Mouse (Mus musculus): ENCODE data around the gene Prex1. TPM values are rescaled to one million over a fixed set of nuclear protein-coding genes. Genes with fewer than 3 reads are reported as not detected.

Gene Prex1
- total RNA-seq, 2 experiments from 2014 or later, result 91.3 to 104 TPM

- DNase-seq (ENCODE audit: low spot score in 2 of 2), result peak; percentile 36 to 62
These were observed 49.1 kb downstream of the Prex1 start for GRCm38 (mm10) chr2:166664506-166664905.

DNA sequence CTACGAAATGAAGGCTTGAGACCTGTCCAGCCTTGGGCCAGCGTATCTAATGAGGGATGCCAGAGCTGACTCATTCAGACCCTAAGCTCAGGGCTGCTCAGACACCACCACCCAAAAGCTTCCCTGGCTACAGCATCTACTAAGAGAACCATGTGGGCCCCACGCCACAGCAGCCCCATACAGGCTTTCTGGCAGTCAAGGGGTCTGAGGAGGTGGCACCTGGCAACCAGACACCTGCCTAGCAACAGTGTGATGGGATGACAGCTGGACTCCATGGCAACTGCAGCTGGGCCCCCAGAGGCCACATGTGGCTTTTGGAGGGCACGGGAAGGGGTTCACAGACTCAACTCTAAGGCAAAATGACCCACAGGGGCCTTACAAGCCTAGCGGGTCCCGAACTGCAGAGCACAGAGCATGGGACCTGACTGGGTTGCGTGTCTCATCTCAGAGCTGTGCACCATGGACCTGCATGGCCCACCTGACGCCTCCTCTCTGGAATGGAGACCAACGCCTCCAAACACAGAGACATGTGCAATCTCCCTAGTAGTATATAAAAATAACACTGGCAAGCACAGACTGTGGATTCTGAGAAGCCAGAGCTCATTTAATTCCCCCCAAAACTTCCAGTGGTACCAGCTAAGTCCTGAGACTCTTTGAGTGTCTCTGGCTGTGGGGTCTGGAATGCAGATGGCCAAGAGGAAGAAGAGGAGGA, 50.2 kb downstream of the Prex1 start:
- peak in 1 of 2 experiments; percentile 21 for DNase-seq (ENCODE audit: low spot score in 2 of 2)

- no peak for DNase-seq (ENCODE audit: low spot score in 2 of 2)
These were observed 51.0 kb downstream of the Prex1 start for GRCm38 (mm10) chr2:166662595-166663160.

DNA sequence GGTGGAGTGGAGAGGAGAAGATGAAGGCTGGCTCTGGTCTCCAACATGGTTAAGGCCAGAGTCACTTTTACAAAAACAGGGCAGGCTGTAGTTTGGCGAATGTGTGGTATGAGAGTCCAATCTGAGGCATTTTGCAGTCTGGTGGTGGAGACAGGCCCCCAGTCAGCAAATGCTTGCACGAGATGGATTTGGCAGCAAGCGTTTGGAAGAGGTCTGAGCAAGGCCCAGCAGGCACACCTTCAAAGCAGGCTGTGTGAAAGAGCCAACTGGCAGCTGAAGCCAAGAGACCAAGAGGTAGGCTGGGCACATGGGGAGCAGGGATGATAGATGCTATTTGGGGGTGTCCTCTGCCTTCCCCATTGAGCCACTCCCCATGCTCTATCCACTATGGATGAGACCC, 51.7 kb downstream of the Prex1 start:
- DNase-seq (ENCODE audit: low spot score in 2 of 2), result no peak

GRCm38 (mm10) chr2:166661498-166661897, 52.1 kb downstream of the Prex1 start:
- DNase-seq (ENCODE audit: low spot score in 2 of 2), result no peak

DNA sequence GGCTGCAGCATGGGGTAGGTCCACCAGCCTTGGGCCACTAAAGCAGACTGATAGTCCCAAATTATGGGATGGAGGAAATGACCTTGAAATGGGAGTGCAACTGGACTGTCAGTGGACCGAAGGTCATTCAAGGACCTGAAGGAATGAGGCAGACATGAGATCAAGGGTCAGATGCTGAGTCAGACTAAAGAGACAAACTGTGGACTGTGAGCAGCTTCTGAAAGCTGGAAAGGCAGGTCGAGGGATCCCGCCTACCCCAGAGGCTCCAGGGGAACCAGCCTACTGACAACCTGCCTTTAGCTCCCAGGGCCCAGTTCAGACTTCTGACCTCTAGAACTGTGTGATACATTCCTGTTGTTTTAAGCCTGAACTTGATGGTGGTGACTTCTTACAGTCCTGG, 55.3 kb downstream of the Prex1 start:
- no peak for DNase-seq (ENCODE audit: low spot score in 2 of 2)

GRCm38 (mm10) chr2:166657451-166658011, 56.1 kb downstream of the Prex1 start:
- DNase-seq (ENCODE audit: low spot score in 2 of 2), result no peak

- no peak for DNase-seq (ENCODE audit: low spot score in 2 of 2)
These were observed 57.0 kb downstream of the Prex1 start for GRCm38 (mm10) chr2:166656630-166657029.

- DNase-seq (ENCODE audit: low spot score in 2 of 2), result no peak
These were observed 57.7 kb downstream of the Prex1 start for GRCm38 (mm10) chr2:166655727-166656520.

DNA sequence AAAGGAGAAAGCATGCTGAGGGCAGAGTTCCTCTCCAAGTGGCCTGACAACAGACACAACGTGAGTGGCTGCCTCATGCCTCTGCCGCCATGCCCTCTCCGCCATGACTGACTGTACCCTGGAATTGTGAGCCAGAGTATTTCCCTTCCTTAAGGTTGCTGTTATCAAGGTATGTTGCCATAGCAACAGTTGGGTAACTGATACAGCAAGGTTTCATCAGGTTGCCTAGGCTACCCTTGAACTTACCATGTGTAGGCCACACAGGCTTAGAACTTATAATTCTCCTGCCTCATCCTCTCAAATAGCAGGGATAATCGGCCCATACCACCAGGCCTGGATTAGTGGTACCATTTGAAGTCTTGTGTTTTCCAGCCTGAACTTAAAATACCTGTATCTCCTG, 58.3 kb downstream of the Prex1 start:
- no peak for DNase-seq (ENCODE audit: low spot score in 2 of 2)

DNA sequence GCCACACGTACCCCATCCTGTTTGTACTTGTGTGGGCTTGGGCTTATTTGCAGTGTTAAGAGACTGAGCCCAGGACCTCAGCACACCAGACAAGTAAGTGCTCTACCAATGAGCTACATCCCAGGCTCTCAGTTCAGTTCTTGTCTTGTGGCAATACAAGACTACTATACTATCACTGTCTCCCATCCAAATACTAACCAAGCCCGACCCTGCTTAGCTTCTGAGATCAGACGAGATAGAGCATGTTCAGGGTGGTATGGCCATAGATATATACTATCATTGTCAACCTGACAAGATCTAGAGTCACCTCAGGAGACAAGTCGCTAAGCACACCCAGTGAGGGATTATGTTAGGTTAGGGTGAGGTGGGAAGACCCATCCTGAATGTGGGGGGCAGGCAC, 58.8 kb downstream of the Prex1 start:
- DNase-seq (ENCODE audit: low spot score in 2 of 2), result no peak

DNA sequence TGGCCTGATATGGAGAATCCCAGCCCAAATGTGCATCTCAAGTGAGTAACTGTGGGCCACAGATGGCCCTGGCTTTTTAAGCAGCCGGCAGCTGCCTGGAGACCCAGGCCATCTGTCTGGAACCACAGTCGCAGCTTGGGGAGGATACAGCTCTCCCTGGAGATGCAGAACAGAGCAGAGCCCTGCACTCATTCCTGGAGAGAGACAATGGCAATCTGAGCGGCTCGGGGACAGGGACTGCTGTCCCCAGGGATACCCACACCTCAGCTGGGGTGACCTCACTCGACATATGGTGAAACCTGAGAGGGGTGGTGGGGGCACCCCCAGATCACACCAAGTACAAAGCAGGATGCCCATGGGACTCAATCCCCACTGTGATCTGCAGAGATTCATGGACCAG, 60.1 kb downstream of the Prex1 start:
- no peak for DNase-seq (ENCODE audit: low spot score in 2 of 2)

DNA sequence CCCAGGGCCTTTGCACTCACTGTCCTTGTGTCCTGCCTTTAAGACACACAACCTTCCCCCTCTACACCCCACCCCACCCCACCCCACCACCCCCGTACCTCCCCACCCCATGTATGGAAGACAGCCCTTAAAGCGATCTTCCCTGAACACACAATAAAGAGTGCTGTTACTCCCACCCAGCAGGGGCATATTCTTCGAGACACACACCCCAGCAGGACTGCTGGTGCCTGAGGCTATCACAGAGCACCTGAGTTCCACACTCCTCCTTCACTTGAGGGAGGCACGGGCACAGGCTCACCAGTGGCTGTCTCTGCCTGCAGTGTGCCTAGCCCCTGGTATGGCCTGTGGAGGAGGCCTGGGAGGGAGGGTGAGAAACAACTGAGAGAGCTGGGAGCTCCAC, 61.0 kb downstream of the Prex1 start:
- no peak for DNase-seq (ENCODE audit: low spot score in 2 of 2)

DNA sequence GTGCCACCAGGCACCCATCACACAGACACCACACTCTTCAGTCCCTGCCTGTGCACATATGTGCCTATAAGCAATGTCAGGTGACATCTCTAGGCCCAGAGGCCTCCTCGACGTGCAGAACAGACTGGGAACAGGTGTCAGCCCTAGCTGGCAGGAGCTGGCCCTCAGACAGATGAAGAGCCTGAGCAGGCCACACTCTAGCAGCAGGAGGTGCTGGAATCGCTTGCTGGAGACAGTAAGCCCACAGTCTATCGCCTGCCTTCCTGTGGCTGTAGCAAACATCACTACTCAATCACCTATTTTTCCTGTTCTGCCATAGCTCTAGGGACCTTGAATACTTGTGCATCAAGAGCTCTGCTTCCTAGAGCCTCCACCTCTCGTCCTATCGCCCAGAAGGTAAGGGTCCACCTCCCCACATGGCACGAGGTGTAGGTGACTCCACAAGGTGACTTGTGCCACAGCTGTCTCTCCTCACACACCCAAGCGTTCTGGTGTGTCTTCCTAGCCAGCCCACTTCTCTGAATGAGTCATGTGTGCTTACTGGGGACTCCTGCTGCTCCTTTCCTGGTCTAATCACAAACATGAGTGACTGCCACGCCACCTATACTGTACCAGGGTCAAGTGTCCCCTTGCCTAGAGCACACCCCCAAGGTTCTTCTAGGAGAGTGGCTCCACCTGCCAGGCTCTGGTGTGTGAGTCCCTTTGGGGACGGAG, 62.2 kb downstream of the Prex1 start:
- DNase-seq (ENCODE audit: low spot score in 2 of 2), result no peak

GRCm38 (mm10) chr2:166650414-166650813, 63.2 kb downstream of the Prex1 start:
- DNase-seq (ENCODE audit: low spot score in 2 of 2), result no peak

DNA sequence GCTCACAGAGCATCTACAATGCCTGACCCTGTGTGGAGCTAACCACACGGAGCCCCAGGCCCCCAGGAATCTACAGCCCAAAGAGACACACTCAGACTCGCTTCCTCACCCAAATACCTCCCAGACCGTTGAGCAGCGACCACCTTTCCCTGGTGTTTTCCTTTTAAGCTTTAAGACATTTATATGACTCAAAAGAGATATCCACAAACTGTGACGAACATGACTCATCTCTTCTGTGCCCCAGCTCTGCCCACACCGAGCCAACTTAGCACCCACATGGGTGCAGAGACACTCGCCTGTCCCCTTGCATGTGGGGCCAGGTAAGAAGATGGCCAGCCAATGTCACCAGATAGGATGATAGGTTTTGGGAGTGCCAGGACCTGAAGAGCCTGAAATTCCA, 66.4 kb downstream of the Prex1 start:
- no peak for DNase-seq (ENCODE audit: low spot score in 2 of 2)

DNA sequence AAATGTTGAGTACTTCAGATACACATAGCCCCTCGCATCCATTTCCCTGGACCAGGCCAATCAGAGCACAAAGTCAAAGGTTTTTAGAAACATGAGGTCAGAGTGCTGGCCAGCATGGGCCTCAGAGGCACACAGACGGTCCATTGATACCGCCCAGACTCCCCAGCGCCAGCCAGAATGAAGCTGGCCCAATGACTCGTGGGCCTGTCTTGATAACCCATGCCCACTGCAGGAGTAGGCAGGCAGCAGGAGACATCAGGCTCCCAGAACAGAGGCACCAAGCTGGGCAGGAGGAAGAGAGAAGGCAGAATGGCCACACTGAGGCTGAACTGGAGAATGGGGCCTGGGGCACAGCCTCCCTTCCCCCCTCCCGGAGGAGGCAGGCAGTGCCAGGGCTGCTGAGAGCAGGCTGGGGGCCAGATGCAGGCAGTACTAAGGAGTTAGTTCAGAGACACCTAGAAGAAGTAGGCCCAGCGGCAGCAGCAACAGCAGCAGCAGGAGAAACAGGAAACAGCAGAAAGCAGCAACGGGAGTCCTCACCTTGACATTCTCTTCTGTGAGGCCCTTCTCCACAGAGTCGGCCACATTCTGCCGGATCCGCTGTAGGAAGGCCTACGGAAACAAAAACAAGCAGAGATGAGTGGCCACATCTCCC, 67.1 kb downstream of the Prex1 start:
- no peak for DNase-seq (ENCODE audit: low spot score in 2 of 2)

DNA sequence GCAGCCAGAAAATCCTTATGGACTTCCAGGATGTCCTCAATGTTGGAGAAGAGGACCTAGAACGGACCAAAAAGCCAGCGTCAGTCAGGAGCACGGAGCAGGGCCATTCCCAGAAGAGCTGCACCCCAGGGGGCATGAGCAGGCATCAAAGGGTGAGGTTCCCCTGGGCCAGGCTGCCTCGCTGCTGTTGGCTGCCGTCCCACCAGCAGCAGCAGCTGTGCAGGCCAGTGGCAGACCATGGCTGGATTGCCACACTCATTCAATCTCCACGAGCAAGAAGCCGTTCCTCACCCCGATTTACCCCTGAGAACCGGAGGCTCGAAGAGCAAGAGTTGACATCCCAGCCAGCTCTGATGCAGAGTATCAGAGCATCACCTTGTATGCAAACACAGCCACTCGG, 68.8 kb downstream of the Prex1 start:
- no peak for DNase-seq (ENCODE audit: low spot score in 2 of 2)

- DNase-seq (ENCODE audit: low spot score in 2 of 2), result peak; percentile 72 to 80
These were observed 71.0 kb downstream of the Prex1 start for GRCm38 (mm10) chr2:166642581-166642987.

- DNase-seq (ENCODE audit: low spot score in 2 of 2), result no peak
These were observed 73.9 kb downstream of the Prex1 start for GRCm38 (mm10) chr2:166639750-166640149.

Data from left cerebral cortex, adult 18-20 months (tissue).